Mouse (Mus musculus) activated CD4-positive, CD25-positive, alpha-beta regulatory T cell (primary cell): ENCODE results near the gene Tbk1. TPM values are rescaled to one million over a fixed set of nuclear protein-coding genes. Genes with fewer than 3 reads are reported as not detected.

ENCODE experiments used
- polyA plus RNA-seq, 2 experiments: library from polyadenylated mRNA; unstranded; fragments of 100-300 nt; shearing (Covaris generic); gene quantifications; one replicate each; pipeline ENCODE4 v1.2.1; 2017

Gene Tbk1
- polyA plus RNA-seq = 10 to 100 TPM; 83.8 to 85.1 TPM

DNA sequence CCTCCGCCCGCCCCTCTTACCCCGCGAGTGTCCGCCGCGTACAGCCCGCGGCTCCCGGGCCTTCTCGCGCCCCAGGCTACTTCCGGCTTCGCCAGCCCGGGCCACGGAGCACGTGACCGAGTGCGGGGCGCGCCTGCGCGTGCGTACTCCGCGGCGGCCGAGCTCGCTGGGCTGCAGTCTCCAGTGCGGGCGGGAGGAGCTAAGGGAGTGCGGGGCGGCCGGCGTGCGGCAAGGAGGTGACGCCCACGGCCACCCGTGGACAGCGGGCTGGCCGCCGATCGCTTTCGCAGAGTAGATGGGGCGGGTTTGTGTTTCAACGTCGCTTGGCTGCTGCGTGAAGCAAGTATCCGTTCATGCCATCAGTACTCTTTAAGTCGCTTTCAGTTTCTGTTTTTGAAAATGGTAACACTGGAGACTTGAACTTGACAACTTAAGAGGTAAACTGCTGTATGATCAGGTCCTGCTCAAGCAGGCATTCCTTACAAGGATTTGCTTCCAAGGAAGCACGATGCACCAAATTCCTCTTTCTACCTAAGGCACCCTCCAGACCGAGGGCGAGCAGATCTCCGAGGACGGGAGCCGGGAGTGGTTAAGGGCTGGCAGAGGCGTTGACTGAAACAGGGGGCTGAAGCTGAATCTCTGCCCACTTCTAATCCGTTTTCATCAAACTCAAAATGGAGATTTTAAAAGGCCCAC, at the start of gene Tbk1:
Gene Tbk1, minus strand, starts transcription at position 113 of the 696 bp plus-strand sequence.

DNA sequence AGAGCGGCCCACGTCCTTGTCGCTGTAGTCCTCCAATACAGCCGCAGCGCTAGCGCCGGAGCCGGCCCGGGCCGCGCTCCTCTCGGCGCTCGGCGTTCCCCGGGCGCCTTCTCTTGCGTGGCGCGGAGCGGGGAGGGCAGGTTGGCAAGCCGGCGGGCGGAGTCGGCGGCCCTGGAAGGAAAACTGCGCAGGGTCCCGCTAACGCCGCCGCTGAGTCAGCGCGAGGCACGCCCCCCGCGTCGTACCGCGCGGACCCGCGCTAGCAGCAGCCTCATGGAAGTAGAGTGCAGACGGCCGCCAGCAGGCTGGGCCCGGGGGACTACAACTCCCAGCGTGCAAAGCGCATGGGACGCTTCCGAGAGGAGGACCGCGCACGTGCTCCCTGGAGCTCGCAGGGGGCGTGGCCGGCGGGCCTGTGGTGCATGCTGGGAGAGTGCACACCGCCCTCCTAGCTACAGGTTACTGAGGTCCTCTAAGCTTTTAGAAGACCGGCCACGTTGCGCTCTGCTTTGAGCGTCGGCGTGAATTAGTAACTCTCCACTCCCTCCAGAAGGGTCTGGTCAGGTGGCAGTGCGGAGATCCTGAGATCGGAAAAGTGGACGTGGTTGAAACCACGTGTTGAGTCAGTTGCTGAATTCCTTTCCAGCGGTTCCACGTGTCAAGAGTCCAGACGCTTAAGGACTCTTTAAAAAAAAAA, 39.7 kb upstream of the Tbk1 start, which contains the start of gene Xpot:
Gene Xpot, minus strand, starts transcription at position 147 of the 697 bp plus-strand sequence.

Other genes with a start within 250 kb of the Tbk1 start
- 10 to 100 TPM in 1 of 2 experiments, 1 to 10 TPM in 1; 7.0 to 11.9 TPM for gene Tbc1d30, start 235.5 kb downstream of the Tbk1 start, polyA plus RNA-seq
- 10 to 100 TPM; 21.8 to 34.2 TPM for gene Gns, start 221.7 kb downstream of the Tbk1 start, polyA plus RNA-seq
- 10 to 100 TPM; 13.8 to 20.6 TPM for gene Rassf3, start 110.4 kb downstream of the Tbk1 start, polyA plus RNA-seq
- gene Xpot, start 39.5 kb upstream of the Tbk1 start, polyA plus RNA-seq = 10 to 100 TPM; 30.1 to 46.2 TPM
- gene D930020B18Rik, start 54.8 kb upstream of the Tbk1 start, polyA plus RNA-seq = under 1 TPM; 0.10 to 0.14 TPM
- gene BC048403, start 153.2 kb upstream of the Tbk1 start, polyA plus RNA-seq = 1 to 10 TPM; 2.2 to 3.8 TPM